Mouse (Mus musculus): ENCODE measurements at regions not wholly inside any gene's neighbourhood (a gene's known extent, or its start where the extent isn't known, plus 50 kb on each side); places are given as distances from the start of the nearest gene placed in this dataset.

DNA sequence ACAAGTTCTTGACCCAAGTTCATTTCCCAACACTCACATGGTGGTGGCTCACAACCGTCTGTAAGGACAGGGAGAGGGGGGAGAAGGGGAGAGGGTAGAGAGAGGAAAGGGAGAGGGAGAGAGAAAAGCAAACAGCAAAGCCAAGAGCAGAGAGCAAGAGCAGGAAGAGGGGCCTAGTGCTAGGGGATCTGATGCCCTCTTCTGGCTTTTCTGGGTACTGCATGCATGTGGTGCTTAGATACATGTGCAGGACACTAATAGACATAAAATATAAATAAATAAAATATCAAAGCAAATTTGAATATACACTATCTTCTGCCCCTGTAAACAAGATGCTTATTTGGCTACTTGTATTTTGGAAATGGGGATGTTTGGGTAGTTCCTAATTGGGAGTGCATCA, 91.2 kb downstream of the Rnf138rt1 start:
- Histone ChIP-seq H3K9ac (replicated peaks; ENCODE audit: low read length) (no peak overlapping the region), H3K9me3 (ENCODE audit: low read length) (no peaks in the 10 kb centered on the region), H3K36me3 (ENCODE audit: insufficient read depth, low read length) (no peaks in the 10 kb centered on the region), H3K4me3 (ENCODE audit: low read length) (no peak overlapping the region), H3K27ac (no peak overlapping the region), H3K4me2 (ENCODE audit: low read depth, low read length) (no peak overlapping the region), H3K27me3 (ENCODE audit: insufficient read depth, low read length) (no peaks in the 10 kb centered on the region), H3K4me1 (ENCODE audit: insufficient read depth, low read length) (no peaks in the 10 kb centered on the region)
- DNase-seq (ENCODE audit: low spot score): peak; percentile 6
- no peak for ATAC-seq
- WGBS: 9% methylated on average over 1 of the region's 1 CpGs
- peak; percentile 67 for TF ChIP-seq CTCF (IDR thresholded peaks at IDR 0.05; ENCODE audit: low read depth)

All from hindbrain, postnatal 0 days (tissue).